Mouse (Mus musculus) layer of hippocampus, adult 9-10 months (tissue): Measurements from ENCODE around the gene Arrdc3.

Experiments used
- DNase-seq: peaks from one replicate; pipeline ENCODE4 v3.0.0; 2022; ENCODE audit warnings: low spot score

Arrdc3 gene

GRCm38 (mm10) chr13:80920939-80921338 lies 37.8 kb downstream of the Arrdc3 start:
- no peak for DNase-seq

GRCm38 (mm10) chr13:80921593-80922327 lies 38.6 kb downstream of the Arrdc3 start:
- DNase-seq = no peak

GRCm38 (mm10) chr13:80928187-80928586 lies 45.0 kb downstream of the Arrdc3 start:
- no peak for DNase-seq

GRCm38 (mm10) chr13:80930030-80930429 lies 46.8 kb downstream of the Arrdc3 start:
- no peak for DNase-seq

- DNase-seq = no peak
Measured at GRCm38 (mm10) chr13:80932816-80933402, 49.7 kb downstream of the Arrdc3 start.

- no peak for DNase-seq
Measured at GRCm38 (mm10) chr13:80936426-80936825, 53.2 kb downstream of the Arrdc3 start.

GRCm38 (mm10) chr13:80939228-80939627 lies 56.0 kb downstream of the Arrdc3 start:
- no peak for DNase-seq

GRCm38 (mm10) chr13:80939866-80940265 lies 56.7 kb downstream of the Arrdc3 start:
- no peak for DNase-seq

GRCm38 (mm10) chr13:80940421-80940820 lies 57.2 kb downstream of the Arrdc3 start:
- DNase-seq = no peak

- DNase-seq = no peak
Measured at GRCm38 (mm10) chr13:80940860-80941630, 57.9 kb downstream of the Arrdc3 start.

- DNase-seq = no peak
Measured at GRCm38 (mm10) chr13:80944532-80944931, 61.3 kb downstream of the Arrdc3 start.
